Mouse (Mus musculus) G1E (cell line): ENCODE results near the gene Mmadhc. TPM values are rescaled to one million over a fixed set of nuclear protein-coding genes. Genes with fewer than 3 reads are reported as not detected.

Experiments
- ATAC-seq: 2 replicates; pipeline ENCODE4 v1.8.0; 2016; ENCODE audit warnings: mild to moderate bottlenecking; ENCODE audit not compliant: insufficient number of reproducible peaks, poor library complexity, low FRiP score, severe bottlenecking; ENCODE audit errors: extremely low read depth
- DNase-seq: peaks from one replicate; pipeline ENCODE4 v3.0.0; 2012; ENCODE audit warnings: low spot score
- H3K27me3 ChIP-seq: 2 replicates; pipeline ENCODE4 v1.6.1; 2012; ENCODE audit warnings: mild to moderate bottlenecking, low read length, inconsistent platforms; ENCODE audit not compliant: insufficient read depth
- H3K36me3 ChIP-seq: replicated peaks from 2 replicates; pipeline ENCODE3; 2012; ENCODE audit warnings: mild to moderate bottlenecking, inconsistent platforms
- H3K4me1 ChIP-seq: 2 replicates; pipeline ENCODE4 v1.6.1; 2012; ENCODE audit warnings: low read depth, low read length, inconsistent platforms, mixed read lengths; ENCODE audit not compliant: insufficient read depth
- H3K4me3 ChIP-seq: 2 replicates; pipeline ENCODE4 v1.5.1; 2012; ENCODE audit warnings: low read depth, mild to moderate bottlenecking, inconsistent platforms, low read length, moderate library complexity, mixed read lengths
- H3K9me3 ChIP-seq: replicated peaks from 2 replicates; pipeline ENCODE4 v1.6.1; 2012; ENCODE audit warnings: inconsistent platforms
- CTCF ChIP-seq: IDR thresholded peaks from 2 replicates; pipeline ENCODE4 v1.5.1; 2012; ENCODE audit warnings: low read depth, low read length, inconsistent platforms, mixed read lengths
- GATA1 ChIP-seq: IDR thresholded peaks from 2 replicates; pipeline ENCODE4 v1.6.1; 2012; ENCODE audit warnings: borderline replicate concordance, low read length, inconsistent platforms, mixed read lengths
- GATA2 ChIP-seq: IDR thresholded peaks from 2 replicates; pipeline ENCODE4 v1.6.1; 2012; ENCODE audit warnings: low read depth, low read length, inconsistent platforms, borderline replicate concordance
- POLR2AphosphoS5 ChIP-seq: IDR thresholded peaks from 2 replicates; pipeline ENCODE4 v1.6.1; 2012; ENCODE audit warnings: low read depth, low read length, inconsistent platforms; ENCODE audit not compliant: insufficient replicate concordance
- TAL1 ChIP-seq: conservative IDR thresholded peaks from 2 replicates; pipeline ENCODE4 v1.6.1; 2012; ENCODE audit warnings: low read depth, low read length, inconsistent platforms, mixed read lengths
- polyA plus RNA-seq: library from polyadenylated mRNA; stranded (reverse); fragments of >175 nt; gene quantifications from 2 replicates; pipeline ENCODE4 v1.2.3, GENCODE M21; 2012
- total RNA-seq, 2 experiments: library from RNA; stranded (forward) in 1 of 2; stranded (reverse) in 1 of 2; fragments of 200-1000 nt in 1 of 2; fragments of >200 nt in 1 of 2; fragmentation: Nextera tagmentation in 1 of 2; gene quantifications; 2 replicates each; pipeline ENCODE4 v1.2.3; 2014 to 2017

The Mmadhc gene
- total and polyA plus RNA-seq, 3 experiments = 21.0 to 91.2 (median 83.6) TPM

GRCm38 (mm10) chr2:50324799-50325198, 28.2 kb upstream of the Mmadhc start:
- no peaks in the 10 kb centered on the region for H3K4me1 ChIP-seq
- TF ChIP-seq GATA2 (no peak), TAL1 (no peak), CTCF (no peak), GATA1 (no peak), POLR2AphosphoS5 (no peak)
- H3K36me3 ChIP-seq = no peaks in the 10 kb centered on the region
- no peak overlapping the region for H3K4me3 ChIP-seq
- ATAC-seq (no peak), DNase-seq (no peak)
- H3K9me3 ChIP-seq = no peaks in the 10 kb centered on the region
- no peaks in the 10 kb centered on the region for H3K27me3 ChIP-seq

GRCm38 (mm10) chr2:50306663-50307320, 10.2 kb upstream of the Mmadhc start:
- Histone ChIP-seq H3K27me3 (no peaks in the 10 kb centered on the region), H3K9me3 (no peaks in the 10 kb centered on the region), H3K36me3 (no peaks in the 10 kb centered on the region), H3K4me1 (no peaks in the 10 kb centered on the region), H3K4me3 (no peak overlapping the region)
- peak; percentile 28; the same call in 1 of the 2 replicates for ATAC-seq
- DNase-seq = no peak
- TF ChIP-seq GATA1 (no peak), TAL1 (no peak)

GRCm38 (mm10) chr2:50304824-50305577, 8.4 kb upstream of the Mmadhc start:
- Histone ChIP-seq H3K27me3 (no peaks in the 10 kb centered on the region), H3K4me1 (no peaks in the 10 kb centered on the region), H3K9me3 (no peaks in the 10 kb centered on the region), H3K4me3 (no peak overlapping the region), H3K36me3 (no peaks in the 10 kb centered on the region)
- no peak for TF ChIP-seq GATA1
- TF ChIP-seq TAL1 = no peak
- TF ChIP-seq POLR2AphosphoS5 = no peak
- no peak for TF ChIP-seq GATA2
- no peak for TF ChIP-seq CTCF
- DNase-seq (no peak), ATAC-seq (no peak)

GRCm38 (mm10) chr2:50296987-50297350, 368 bp upstream of the Mmadhc start:
- no peaks in the 10 kb centered on the region for H3K9me3 ChIP-seq
- DNase-seq (no peak), ATAC-seq (0 out of 2 replicates have a peak, but pooled peaks have one; percentile 5)
- peaks cover 29% of the 10 kb centered on the region for H3K4me1 ChIP-seq
- H3K36me3 ChIP-seq = peaks cover 14% of the 10 kb centered on the region
- TF ChIP-seq GATA1 = no peak
- TF ChIP-seq POLR2AphosphoS5 = no peak
- no peak for TF ChIP-seq TAL1
- no peak for TF ChIP-seq GATA2
- TF ChIP-seq CTCF = no peak
- no peaks in the 10 kb centered on the region for H3K27me3 ChIP-seq
- H3K4me3 ChIP-seq = peak overlapping the region; percentile 61

- no peak for ATAC-seq
- TF ChIP-seq GATA1 = no peak
- no peak for TF ChIP-seq GATA2
- Histone ChIP-seq H3K9me3 (no peaks in the 10 kb centered on the region), H3K36me3 (peaks cover 22% of the 10 kb centered on the region), H3K4me1 (peaks cover 30% of the 10 kb centered on the region), H3K27me3 (no peaks in the 10 kb centered on the region), H3K4me3 (peak overlapping the region; percentile 80)
- DNase-seq = no peak
These were observed 1.0 kb downstream of the Mmadhc start for GRCm38 (mm10) chr2:50295562-50295961.

- H3K4me3 ChIP-seq = no peak overlapping the region
- no peaks in the 10 kb centered on the region for H3K9me3 ChIP-seq
- TF ChIP-seq TAL1 (no peak), POLR2AphosphoS5 (no peak), CTCF (no peak), GATA1 (no peak), GATA2 (no peak)
- H3K4me1 ChIP-seq = peaks cover 30% of the 10 kb centered on the region
- H3K27me3 ChIP-seq = no peaks in the 10 kb centered on the region
- H3K36me3 ChIP-seq = peaks cover 33% of the 10 kb centered on the region
- ATAC-seq = no peak
- DNase-seq = no peak
These were observed 2.5 kb downstream of the Mmadhc start for GRCm38 (mm10) chr2:50294084-50294483.

- peaks cover 38% of the 10 kb centered on the region for H3K36me3 ChIP-seq
- DNase-seq (no peak), ATAC-seq (no peak)
- TF ChIP-seq CTCF = no peak
- no peak for TF ChIP-seq TAL1
- no peak for TF ChIP-seq GATA2
- TF ChIP-seq GATA1 = no peak
- no peak for TF ChIP-seq POLR2AphosphoS5
- no peaks in the 10 kb centered on the region for H3K27me3 ChIP-seq
- no peak overlapping the region for H3K4me3 ChIP-seq
- no peaks in the 10 kb centered on the region for H3K9me3 ChIP-seq
- peaks cover 30% of the 10 kb centered on the region for H3K4me1 ChIP-seq
These were observed 3.0 kb downstream of the Mmadhc start for GRCm38 (mm10) chr2:50293572-50293971.
